Mouse (Mus musculus): Measurements from ENCODE around the gene Sema3e. TPM values are rescaled to one million over a fixed set of nuclear protein-coding genes. Genes with fewer than 3 reads are reported as not detected.

Gene Sema3e
- polyA plus RNA-seq, 1 experiment = 0.09 TPM

DNA sequence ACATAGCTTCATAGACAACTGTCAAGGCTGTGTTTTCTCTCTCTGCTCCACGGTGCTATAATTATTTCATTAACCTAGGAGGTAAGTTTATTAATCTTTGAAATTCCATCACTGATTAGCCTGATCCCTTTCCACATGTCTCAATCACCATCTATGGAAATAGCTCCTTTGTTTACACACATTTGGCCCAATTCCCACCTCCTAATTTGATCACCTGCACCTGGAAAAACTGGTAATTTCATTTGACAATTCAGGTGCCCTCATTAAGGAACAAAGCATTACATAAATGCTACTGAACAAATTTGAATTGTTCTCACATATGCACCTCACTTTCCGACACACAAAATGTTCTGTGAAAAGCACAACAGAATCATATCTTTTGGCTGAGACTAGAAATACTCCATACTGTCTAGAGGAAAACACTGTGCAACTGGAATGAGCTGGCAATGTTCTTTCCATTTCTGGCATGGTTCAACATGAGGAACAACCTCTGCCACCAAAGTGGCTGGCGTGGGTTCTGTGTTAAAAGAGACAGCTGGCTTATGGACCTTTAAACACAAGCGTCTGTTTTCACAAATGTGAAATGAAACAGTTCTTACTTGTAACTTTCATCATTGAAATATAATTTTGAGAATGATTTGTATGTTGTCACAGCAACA is 34.9 kb downstream of the Sema3e start:
- TF ChIP-seq POLR2A (IDR thresholded peaks at IDR 0.05; ENCODE audit: control insufficient read depth, extremely low read depth, insufficient read depth, low read length, poor library complexity) (no peak), CTCF (IDR thresholded peaks at IDR 0.05; ENCODE audit: borderline replicate concordance, control insufficient read depth, extremely low read depth, insufficient read depth, low read length, poor library complexity) (no peak)
- Histone ChIP-seq H3K4me1 (replicated peaks; ENCODE audit: control insufficient read depth, insufficient read depth, low read length) (no peaks in the 10 kb centered on the region), H3K36me3 (ENCODE audit: control insufficient read depth, insufficient read depth, low read length) (no peaks in the 10 kb centered on the region), H3K27me3 (ENCODE audit: control insufficient read depth, insufficient read depth, low read length) (no peaks in the 10 kb centered on the region), H3K4me3 (ENCODE audit: control insufficient read depth, insufficient read depth, low read length) (no peak overlapping the region), H3K27ac (ENCODE audit: control insufficient read depth, insufficient read depth, low read length) (no peak overlapping the region)
- no peak for DNase-seq
- WGBS = 88% methylated on average over 4 of the region's 4 CpGs

DNA sequence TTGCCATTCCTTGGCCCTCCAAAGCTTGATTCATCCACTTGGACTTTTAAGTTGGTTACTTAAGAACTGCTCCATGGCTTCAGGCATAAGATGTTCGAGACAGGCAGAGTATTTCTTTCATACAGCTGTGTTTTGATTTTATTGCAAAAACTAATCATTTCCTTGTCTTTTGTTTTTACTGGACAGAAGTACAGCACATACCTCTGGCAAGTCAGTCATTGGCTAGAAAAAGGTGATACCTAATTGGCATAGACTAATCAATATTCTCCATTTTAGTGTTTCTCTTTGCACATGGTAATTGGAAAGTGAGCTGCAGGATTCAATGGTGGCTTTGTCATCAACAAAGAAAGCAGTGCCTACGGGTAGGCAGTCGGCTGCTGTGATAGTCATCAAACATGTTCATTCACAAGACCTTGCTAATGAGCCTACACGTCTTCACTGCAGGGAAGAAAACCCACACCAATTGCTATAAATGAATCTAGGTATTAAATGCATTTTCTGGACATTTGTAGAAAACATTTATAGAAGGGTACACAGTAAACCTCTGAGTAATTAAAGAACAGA is 37.9 kb downstream of the Sema3e start:
- WGBS = 78% methylated on average over 4 of the region's 4 CpGs
- no peaks in the 10 kb centered on the region for H3K27me3 ChIP-seq (ENCODE audit: control insufficient read depth, insufficient read depth, low read length)
- no peaks in the 10 kb centered on the region for H3K36me3 ChIP-seq (ENCODE audit: control insufficient read depth, insufficient read depth, low read length)
- TF ChIP-seq POLR2A (IDR thresholded peaks at IDR 0.05; ENCODE audit: control insufficient read depth, extremely low read depth, insufficient read depth, low read length, poor library complexity) = no peak
- TF ChIP-seq CTCF (IDR thresholded peaks at IDR 0.05; ENCODE audit: borderline replicate concordance, control insufficient read depth, extremely low read depth, insufficient read depth, low read length, poor library complexity) = no peak
- no peak for DNase-seq
- no peak overlapping the region for H3K4me3 ChIP-seq (ENCODE audit: control insufficient read depth, insufficient read depth, low read length)
- no peak overlapping the region for H3K27ac ChIP-seq (ENCODE audit: control insufficient read depth, insufficient read depth, low read length)
- H3K4me1 ChIP-seq (replicated peaks; ENCODE audit: control insufficient read depth, insufficient read depth, low read length) = no peaks in the 10 kb centered on the region

GRCm38 (mm10) chr5:14073152-14073551 is 48.1 kb downstream of the Sema3e start:
- no peak overlapping the region for H3K27ac ChIP-seq (ENCODE audit: control insufficient read depth, insufficient read depth, low read length)
- TF ChIP-seq CTCF (IDR thresholded peaks at IDR 0.05; ENCODE audit: borderline replicate concordance, control insufficient read depth, extremely low read depth, insufficient read depth, low read length, poor library complexity) (no peak), POLR2A (IDR thresholded peaks at IDR 0.05; ENCODE audit: control insufficient read depth, extremely low read depth, insufficient read depth, low read length, poor library complexity) (no peak)
- H3K4me1 ChIP-seq (replicated peaks; ENCODE audit: control insufficient read depth, insufficient read depth, low read length) = no peaks in the 10 kb centered on the region
- H3K27me3 ChIP-seq (ENCODE audit: control insufficient read depth, insufficient read depth, low read length) = no peaks in the 10 kb centered on the region
- no peaks in the 10 kb centered on the region for H3K36me3 ChIP-seq (ENCODE audit: control insufficient read depth, insufficient read depth, low read length)
- no peak overlapping the region for H3K4me3 ChIP-seq (ENCODE audit: control insufficient read depth, insufficient read depth, low read length)
- WGBS = 94% methylated on average over 3 of the region's 3 CpGs
- no peak for DNase-seq

DNA sequence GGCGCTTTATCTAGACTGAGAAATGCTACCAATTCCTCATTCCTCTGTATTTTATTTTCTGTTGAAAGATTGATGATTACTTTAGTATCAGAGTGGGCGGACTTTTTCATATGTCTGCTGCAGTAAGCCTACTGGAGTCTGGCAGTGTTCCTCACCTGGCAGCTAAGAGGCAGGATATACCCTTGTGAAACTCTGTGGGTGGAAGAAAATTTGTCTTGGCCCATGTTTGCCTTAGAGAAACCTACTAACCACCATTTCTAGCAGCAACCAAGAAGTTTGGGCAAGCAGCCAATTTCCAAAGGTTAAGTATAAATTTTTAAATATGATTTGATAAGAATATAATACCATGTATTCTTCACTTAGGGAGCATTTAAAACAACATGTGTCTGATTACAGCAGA is 63.0 kb downstream of the Sema3e start:
- Histone ChIP-seq H3K4me3 (ENCODE audit: control insufficient read depth, insufficient read depth, low read length) (no peak overlapping the region), H3K27me3 (ENCODE audit: control insufficient read depth, insufficient read depth, low read length) (no peaks in the 10 kb centered on the region), H3K27ac (ENCODE audit: control insufficient read depth, insufficient read depth, low read length) (no peak overlapping the region), H3K4me1 (replicated peaks; ENCODE audit: control insufficient read depth, insufficient read depth, low read length) (no peaks in the 10 kb centered on the region), H3K36me3 (ENCODE audit: control insufficient read depth, insufficient read depth, low read length) (no peaks in the 10 kb centered on the region)
- no peak for DNase-seq
- 83% methylated on average over 2 of the region's 2 CpGs for WGBS
- TF ChIP-seq CTCF (IDR thresholded peaks at IDR 0.05; ENCODE audit: borderline replicate concordance, control insufficient read depth, extremely low read depth, insufficient read depth, low read length, poor library complexity) (no peak), POLR2A (IDR thresholded peaks at IDR 0.05; ENCODE audit: control insufficient read depth, extremely low read depth, insufficient read depth, low read length, poor library complexity) (no peak)

GRCm38 (mm10) chr5:14089875-14090608 is 65.0 kb downstream of the Sema3e start:
- no peak for DNase-seq
- Histone ChIP-seq H3K4me3 (ENCODE audit: control insufficient read depth, insufficient read depth, low read length) (no peak overlapping the region), H3K27ac (ENCODE audit: control insufficient read depth, insufficient read depth, low read length) (no peak overlapping the region), H3K27me3 (ENCODE audit: control insufficient read depth, insufficient read depth, low read length) (no peaks in the 10 kb centered on the region), H3K36me3 (ENCODE audit: control insufficient read depth, insufficient read depth, low read length) (no peaks in the 10 kb centered on the region), H3K4me1 (replicated peaks; ENCODE audit: control insufficient read depth, insufficient read depth, low read length) (no peaks in the 10 kb centered on the region)
- no peak for TF ChIP-seq POLR2A (IDR thresholded peaks at IDR 0.05; ENCODE audit: control insufficient read depth, extremely low read depth, insufficient read depth, low read length, poor library complexity)
- 92% methylated on average over 9 of the region's 9 CpGs for WGBS

DNA sequence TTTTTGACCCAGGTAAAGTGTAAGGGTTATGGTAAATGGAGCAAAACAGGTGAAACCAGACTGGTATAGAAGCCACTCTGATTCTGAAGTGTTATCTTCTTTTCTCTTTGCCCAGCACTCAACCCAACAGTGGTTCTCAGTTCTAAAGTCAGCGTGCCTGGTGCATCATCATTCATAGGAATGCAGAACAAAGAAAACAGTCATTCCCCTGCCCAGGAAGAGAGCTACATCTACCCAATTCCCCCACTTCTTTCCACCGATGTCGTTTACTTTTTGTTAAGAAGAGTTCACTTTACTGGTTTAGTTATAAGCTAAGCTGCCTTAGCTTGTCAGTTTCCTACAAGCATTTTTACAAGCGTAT is 65.5 kb downstream of the Sema3e start:
- no peak overlapping the region for H3K4me3 ChIP-seq (ENCODE audit: control insufficient read depth, insufficient read depth, low read length)
- no peaks in the 10 kb centered on the region for H3K36me3 ChIP-seq (ENCODE audit: control insufficient read depth, insufficient read depth, low read length)
- 93% methylated on average over 4 of the region's 4 CpGs for WGBS
- TF ChIP-seq POLR2A (IDR thresholded peaks at IDR 0.05; ENCODE audit: control insufficient read depth, extremely low read depth, insufficient read depth, low read length, poor library complexity) = no peak
- DNase-seq = no peak
- H3K4me1 ChIP-seq (replicated peaks; ENCODE audit: control insufficient read depth, insufficient read depth, low read length) = no peaks in the 10 kb centered on the region
- no peaks in the 10 kb centered on the region for H3K27me3 ChIP-seq (ENCODE audit: control insufficient read depth, insufficient read depth, low read length)
- no peak overlapping the region for H3K27ac ChIP-seq (ENCODE audit: control insufficient read depth, insufficient read depth, low read length)
